Mouse (Mus musculus): Measurements from ENCODE around the gene Rptor.
A peak's percentile ranks its signal among the peaks of the same experiment; 100 is the strongest.

Rptor gene

DNA sequence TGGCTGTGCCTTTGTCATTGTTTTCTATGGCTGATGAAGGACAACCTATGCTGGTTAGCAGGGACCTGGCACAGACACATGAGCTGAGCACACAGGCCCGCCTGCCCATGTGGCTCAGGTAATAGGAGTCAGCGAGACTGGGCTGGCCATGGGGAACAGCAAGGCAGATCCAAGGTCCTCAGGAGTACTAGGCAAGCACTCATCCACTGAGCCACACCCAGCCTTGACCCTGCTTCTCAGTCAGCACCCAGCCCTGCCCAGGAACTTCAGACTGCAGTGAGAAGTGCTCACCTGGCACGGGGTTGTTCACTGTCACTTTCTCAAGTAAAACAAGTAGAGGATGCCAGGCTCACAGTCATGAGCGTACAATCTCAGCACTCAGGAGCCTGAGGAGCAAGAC lies 270.9 kb downstream of the Rptor start:
- no peak for DNase-seq

- no peak for DNase-seq
Observed at GRCm38 (mm10) chr11:119874841-119875240, 272.1 kb downstream of the Rptor start.

DNA sequence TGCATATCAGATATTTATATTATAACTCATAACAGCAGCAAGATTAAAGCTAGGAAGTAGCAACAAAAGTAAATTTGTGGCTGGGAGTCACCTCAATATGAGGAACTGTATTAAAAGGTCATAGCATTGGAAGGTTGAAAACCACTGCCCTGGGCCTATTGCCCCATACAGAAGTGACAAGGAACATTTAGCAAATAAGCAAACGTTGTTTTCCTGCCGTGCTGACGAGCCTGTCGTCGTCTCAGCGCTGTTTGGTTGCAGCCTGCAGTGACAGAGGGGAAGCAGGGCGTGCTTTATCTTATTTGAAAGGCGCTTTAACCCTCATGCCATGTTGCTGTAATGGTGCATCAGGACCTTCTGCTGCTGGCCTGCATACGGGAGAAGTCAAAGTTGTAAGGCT lies 273.0 kb downstream of the Rptor start:
- no peak for DNase-seq

- DNase-seq: no peak
Observed at GRCm38 (mm10) chr11:119877124-119877523, 274.4 kb downstream of the Rptor start.

DNA sequence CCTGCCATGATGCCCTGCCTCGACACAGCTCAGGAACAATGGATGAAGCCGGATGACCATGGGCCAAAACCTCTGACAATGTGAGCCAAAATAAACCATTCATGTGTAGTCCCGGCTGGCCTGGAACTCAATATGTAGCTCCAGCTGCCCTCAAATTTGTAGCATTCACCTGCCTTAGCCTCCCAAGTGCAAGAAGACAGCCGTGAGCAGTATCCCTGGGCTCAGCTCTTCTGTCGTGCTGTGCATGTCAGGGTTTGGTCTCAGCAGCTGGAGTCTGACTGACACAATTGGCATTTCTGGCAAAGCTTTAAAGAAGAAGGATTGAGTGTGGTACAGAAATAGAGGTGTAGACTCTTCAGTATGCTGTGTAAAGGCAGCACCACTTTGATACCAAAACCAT lies 276.9 kb downstream of the Rptor start:
- DNase-seq: no peak

GRCm38 (mm10) chr11:119883646-119884045 lies 280.9 kb downstream of the Rptor start:
- DNase-seq: no peak

DNA sequence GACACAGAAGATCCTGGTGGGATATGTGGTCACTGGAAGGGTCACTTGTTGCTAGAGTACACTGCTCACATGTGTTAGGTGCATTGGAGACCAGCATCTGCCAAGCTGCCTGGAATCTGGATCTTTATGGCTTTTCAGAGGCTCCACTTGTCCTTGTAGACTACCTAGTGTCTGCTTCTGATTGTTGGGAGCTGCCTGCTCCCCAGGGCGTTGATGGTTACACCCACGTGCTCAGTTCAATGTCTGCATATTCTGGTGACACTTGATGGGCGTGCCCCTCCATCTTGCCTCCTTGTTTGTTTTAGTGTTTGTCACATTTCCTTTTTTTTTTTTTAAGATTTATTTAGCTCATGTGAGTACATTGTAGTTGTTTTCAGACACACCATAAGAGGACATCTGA lies 287.3 kb downstream of the Rptor start:
- DNase-seq: no peak

DNA sequence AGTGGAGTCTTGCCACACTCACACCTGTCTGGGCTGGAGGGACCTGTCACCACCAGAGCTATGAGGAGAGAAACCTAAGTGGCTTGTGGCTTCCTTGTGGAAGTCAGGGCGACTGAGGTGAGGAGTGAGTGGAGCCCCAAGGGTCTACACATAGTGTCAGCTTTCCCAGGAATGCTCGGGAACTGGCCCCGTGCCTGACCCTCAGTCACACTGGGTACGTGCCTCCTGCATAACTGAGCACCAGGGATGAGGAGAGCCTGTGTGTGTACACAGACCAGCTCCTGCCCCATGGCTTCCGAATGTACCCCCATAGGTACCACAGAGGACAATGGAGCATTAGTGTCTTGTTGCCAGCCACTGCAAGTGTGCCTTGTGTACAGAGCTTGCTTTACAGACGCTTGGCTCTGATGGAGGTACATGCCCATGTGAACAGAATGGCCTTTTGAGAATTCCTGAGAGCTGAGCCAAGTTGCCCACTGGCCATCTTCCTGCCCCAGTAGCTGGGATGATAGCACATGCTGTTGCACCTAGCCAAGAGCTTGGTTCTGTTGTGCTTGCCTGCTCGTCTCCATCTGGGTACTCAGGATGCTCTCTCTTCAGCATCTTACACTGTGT lies 289.0 kb downstream of the Rptor start:
- DNase-seq: no peak

DNA sequence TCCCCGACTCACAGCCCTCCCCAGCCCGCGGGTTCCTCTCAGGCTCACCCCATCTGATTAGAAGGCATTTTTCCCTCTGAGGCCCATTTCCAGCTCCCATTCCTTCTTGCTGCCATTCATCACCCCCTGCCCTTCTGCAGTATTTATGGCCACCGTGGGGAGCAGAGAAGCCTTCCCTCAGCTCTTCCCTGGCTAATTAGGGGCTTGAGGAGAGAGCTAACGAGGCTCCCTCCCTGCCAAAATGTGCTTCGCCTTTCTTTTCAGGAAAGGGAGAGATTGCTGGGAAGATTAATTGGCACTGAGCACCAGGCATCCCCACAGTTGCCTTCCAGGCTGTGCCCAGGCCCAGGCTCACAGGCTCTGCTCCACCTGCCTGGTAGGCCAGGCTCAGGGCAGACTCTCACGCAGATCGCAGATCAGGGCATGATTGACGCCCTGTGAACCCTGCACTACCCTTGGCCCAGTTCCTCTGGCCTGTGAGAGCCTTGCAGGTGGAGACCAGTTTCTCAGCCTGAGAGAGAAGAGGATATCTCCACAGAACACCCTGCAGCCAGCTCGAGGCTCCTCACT lies 291.0 kb downstream of the Rptor start:
- DNase-seq: no peak

- no peak for DNase-seq
Observed at GRCm38 (mm10) chr11:119894634-119895033, 291.9 kb downstream of the Rptor start.

- DNase-seq: no peak
Observed at GRCm38 (mm10) chr11:119897041-119897440, 294.3 kb downstream of the Rptor start.

GRCm38 (mm10) chr11:119898976-119899375 lies 296.3 kb downstream of the Rptor start:
- no peak for DNase-seq

GRCm38 (mm10) chr11:119901174-119901573 lies 298.5 kb downstream of the Rptor start:
- DNase-seq: no peak

DNA sequence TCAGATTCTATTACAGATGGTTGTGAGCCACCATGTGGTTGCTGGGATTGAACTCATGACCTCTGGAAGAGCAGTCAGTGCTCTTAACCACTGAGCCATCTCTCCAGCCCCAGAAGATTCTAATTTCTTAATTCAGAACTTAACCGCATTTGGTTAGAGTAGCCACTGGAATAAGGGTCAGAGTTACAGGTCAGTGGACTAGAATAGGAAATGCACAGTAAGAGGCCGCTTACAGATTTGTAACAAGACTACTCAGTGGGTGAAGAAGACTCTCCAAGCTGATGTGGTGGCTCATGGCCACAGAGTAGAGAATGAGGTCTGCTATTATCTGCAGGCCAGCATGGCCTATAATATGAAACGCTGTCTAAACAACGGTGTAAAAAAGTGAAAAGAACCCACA lies 300.2 kb downstream of the Rptor start:
- DNase-seq: no peak

DNA sequence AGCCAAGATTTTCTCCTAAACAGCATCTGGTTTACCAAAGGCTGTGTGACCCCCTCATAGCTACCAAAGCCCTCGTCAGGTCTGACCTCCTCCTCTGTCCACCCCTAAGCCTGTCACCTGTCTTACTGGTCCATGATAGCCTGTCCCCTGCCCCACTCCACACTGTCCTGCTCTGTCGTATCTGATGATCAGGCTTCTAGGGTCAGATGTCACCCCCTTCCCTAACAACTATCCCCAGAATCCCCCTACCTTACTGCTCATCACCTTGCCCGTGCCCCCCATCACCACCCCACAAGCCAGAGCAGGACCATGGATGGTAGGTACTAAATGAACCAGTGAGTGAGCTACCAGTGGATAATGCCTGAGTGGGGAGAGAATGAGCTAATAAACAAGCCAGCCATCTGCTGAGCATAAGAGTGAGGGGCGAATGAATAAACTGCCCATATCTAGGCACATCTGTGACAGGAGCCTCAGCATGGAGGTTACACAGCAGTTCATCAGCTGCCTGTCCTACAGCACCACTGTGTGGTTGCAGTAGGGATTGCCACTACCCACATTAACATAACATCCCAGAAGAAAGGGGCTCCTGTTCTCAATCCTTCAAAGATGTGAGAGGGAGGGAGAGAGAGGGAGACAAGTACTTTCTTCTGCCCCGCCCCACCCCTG lies 302.0 kb downstream of the Rptor start:
- DNase-seq: peak; percentile 76

- no peak for DNase-seq
Observed at GRCm38 (mm10) chr11:119905794-119906193, 303.1 kb downstream of the Rptor start.

GRCm38 (mm10) chr11:119907006-119907650 lies 304.4 kb downstream of the Rptor start:
- peak; percentile 71 for DNase-seq

GRCm38 (mm10) chr11:119907711-119908110 lies 305.0 kb downstream of the Rptor start:
- no peak for DNase-seq

DNA sequence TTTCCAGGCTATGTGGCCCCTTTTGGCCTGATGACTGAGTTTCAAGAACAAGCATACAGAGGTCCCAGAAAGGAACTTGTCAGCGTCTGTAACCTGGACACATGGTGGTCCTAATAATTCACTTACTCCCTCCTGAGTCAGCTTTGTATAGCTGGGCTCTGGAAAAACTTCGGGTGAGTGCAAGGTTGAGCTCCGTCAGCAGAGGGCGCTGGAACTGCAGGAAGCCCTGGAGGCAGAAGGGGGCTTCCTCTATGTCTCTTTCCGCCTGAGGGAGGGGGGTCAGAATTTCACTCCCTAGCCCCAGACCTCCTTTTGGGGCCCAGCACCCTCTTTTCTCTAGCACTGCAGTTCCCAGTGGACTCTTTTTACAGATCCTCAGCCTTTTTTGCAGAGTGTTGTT lies 306.7 kb downstream of the Rptor start:
- DNase-seq: peak; percentile 62

- no peak for DNase-seq
Observed at GRCm38 (mm10) chr11:119912845-119913244, 310.1 kb downstream of the Rptor start.

DNA sequence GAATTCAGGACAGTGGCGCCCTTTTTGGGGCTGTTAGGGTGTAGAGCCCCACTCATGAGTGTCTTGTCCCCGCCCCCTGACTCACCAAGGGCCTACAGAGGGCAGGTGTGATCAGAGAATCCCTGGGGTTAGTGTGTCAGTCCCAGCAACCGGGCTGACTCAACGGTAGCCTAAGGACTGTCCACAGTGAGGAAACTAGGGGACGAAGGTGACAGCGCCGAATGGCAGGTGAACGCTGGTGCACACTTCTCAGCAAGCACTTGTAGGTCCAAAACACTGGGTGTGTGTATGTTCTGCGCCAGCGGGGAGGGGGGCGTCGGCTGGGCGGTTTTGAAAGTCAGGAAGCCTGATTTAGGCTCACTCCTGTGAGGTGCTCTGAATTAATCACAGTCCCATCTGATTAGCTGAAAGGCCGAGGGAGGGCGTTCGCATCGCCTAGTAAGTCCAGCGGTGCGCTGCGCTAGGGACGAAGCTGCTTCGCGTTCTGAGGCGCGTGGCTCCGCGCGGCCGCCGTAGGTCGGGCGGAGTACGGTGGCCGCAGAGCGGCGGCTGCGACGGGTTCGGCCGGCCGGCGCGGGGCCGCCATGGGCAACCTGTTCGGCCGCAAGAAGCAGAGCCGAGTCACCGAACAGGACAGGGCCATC lies 310.7 kb downstream of the Rptor start, which contains the start of gene Chmp6:
TSS of gene Chmp6 (plus strand) at position 151 of the 644 bp plus-strand sequence.
- DNase-seq: peak; percentile 92

- no peak for DNase-seq
Observed at GRCm38 (mm10) chr11:119913935-119914314, 311.2 kb downstream of the Rptor start.

- DNase-seq: no peak
Observed at GRCm38 (mm10) chr11:119914381-119914780, 311.7 kb downstream of the Rptor start.
